Mouse (Mus musculus) B cell, adult 67 days (primary cell): Measurements from ENCODE around the gene Asrgl1. TPM values are rescaled to one million over a fixed set of nuclear protein-coding genes. Genes with fewer than 3 reads are reported as not detected.

Experiments
- total RNA-seq, 2 experiments: library from RNA; stranded (reverse); gene quantifications; 4 replicates each; pipeline ENCODE4 v1.2.4; 2023

The Asrgl1 gene
- 10 to 100 TPM; 17.8 to 18.8 TPM for total RNA-seq

GRCm38 (mm10) chr19:9135512-9136331 lies at the start of gene Asrgl1:
Asrgl1 (minus strand) TSS chr19:9135636.

DNA sequence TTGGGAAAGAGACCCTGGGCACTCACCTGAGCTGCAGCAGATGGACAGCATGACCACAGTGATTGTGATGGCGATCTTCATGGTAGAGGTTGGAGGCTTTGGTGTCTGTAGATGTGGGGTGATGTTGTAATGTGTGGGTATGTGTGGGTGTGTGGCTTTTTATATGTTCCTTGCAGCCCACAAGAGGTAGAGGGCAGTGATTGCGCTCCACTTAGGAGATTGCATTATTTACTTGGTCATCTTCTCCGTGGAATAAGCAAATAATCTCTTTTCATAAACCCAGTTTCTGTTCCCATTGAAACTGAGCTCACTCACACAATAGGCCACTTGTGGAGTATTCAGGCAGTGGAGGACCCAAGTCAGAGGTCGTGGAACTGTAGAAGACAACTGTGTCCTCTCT lies 47.6 kb downstream of the Asrgl1 start, which contains the start of gene Scgb1a1:
Scgb1a1 (minus strand) TSS at position 138 of the 400 bp plus-strand sequence.

Other genes starting within 250 kb of the Asrgl1 start
- 10 to 100 TPM; 40.7 to 46.3 TPM for gene 1810009A15Rik, start 246.8 kb downstream of the Asrgl1 start, total RNA-seq
- 1 to 10 TPM; 1.1 to 5.3 TPM for gene Gm49416, start 246.7 kb downstream of the Asrgl1 start, total RNA-seq
- gene Ints5, start 242.6 kb downstream of the Asrgl1 start, total RNA-seq = 10 to 100 TPM; 24.6 to 25.0 TPM
- gene Ganab, start 237.6 kb downstream of the Asrgl1 start, total RNA-seq = 100 to 1,000 TPM; 172 to 180 TPM
- gene B3gat3, start 215.3 kb downstream of the Asrgl1 start, total RNA-seq = 10 to 100 TPM; 76.7 to 80.8 TPM
- gene Rom1, start 206.3 kb downstream of the Asrgl1 start, total RNA-seq = 1 to 10 TPM; 3.3 to 5.6 TPM
- gene Eml3, start 206.1 kb downstream of the Asrgl1 start, total RNA-seq = 100 to 1,000 TPM in 1 of 2 experiments, 10 to 100 TPM in 1; 97.3 to 108 TPM
- 100 to 1,000 TPM; 217 to 227 TPM for gene Mta2, start 193.8 kb downstream of the Asrgl1 start, total RNA-seq
- gene Tut1, start 181.8 kb downstream of the Asrgl1 start, total RNA-seq = 10 to 100 TPM; 41.2 to 44.8 TPM
- gene Eef1g, start 168.6 kb downstream of the Asrgl1 start, total RNA-seq = 100 to 1,000 TPM; 517 to 551 TPM
- gene Ahnak, start 146.4 kb downstream of the Asrgl1 start, total RNA-seq = 100 to 1,000 TPM in 1 of 2 experiments, 10 to 100 TPM in 1; 94.3 to 151 TPM
- gene Scgb1a1, start 47.7 kb downstream of the Asrgl1 start, total RNA-seq = not detected